Mouse (Mus musculus) liver, embryonic 14.5 days (tissue): ENCODE results near the gene Slc5a8.

Experiments used
- CTCF ChIP-seq: IDR thresholded peaks from 2 replicates; pipeline ENCODE4 v1.5.1; 2016; ENCODE audit warnings: antibody characterized with exemption, low read depth, control low read depth
- EP300 ChIP-seq: IDR thresholded peaks from 2 replicates; pipeline ENCODE4 v1.6.1; 2016; ENCODE audit warnings: antibody characterized with exemption, low read depth

GRCm38 (mm10) chr10:88970951-88971725 is 85.3 kb downstream of the Slc5a8 start:
- no peak for TF ChIP-seq CTCF
- TF ChIP-seq EP300, result no peak
